Comparison of ENCODE assay signal across 15 mouse cellular contexts in the genomic region with DNA sequence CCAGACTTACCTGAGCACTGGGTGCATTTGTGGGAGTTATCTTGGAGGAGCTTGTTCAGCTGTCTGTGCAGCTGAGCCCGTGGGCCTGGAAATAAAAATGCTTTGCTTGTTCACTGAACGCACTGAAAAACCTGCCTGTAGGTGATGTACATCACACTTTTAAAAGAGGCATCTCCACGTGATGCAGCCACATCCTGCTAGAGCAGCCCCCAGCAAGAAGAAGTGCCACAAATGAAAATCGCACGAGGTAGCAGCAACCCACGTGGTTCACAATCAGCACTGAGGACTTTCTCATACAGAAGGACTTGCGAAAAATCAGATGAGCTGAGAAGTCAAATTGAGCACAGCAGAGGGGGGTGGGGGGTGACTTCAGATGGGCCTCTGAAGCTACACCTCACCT.
DNase-seq lines count a peak whose midpoint lies in the region.
"Had no signal": no experiment of that assay in that cellular context is flagged by ENCODE, and none has a peak within 500 bp of the region (broad histone marks: within the 10 kb centered on the region; RNA-seq: fewer than 3 reads in every experiment).

No protein-coding gene starts in this region.

- intact Hi-C loops in left cerebral cortex, postnatal 14 days (cut with DNase I) = no loop called here
- intact Hi-C loops in left cerebral cortex, postnatal 25 days (cut with DNase I) = no loop called here

- peak; percentile 32 to 38 for DNase-seq in frontal cortex, adult 2 months (ENCODE audit: extremely low spot score in 1 of 2, low spot score in 1 of 2)
- no peak for DNase-seq in frontal cortex, postnatal 10 days (ENCODE audit: low spot score in 2 of 2)
- peak; percentile 19 to 46 for DNase-seq in left cerebral cortex, postnatal 14 days (ENCODE audit: low spot score in 2 of 2)
- no peak for DNase-seq in left cerebral cortex, adult 11 months (ENCODE audit: low spot score)
- DNase-seq in left cerebral cortex, postnatal 25 days (ENCODE audit: low spot score in 2 of 2) = peak; percentile 19 to 68
- peak; percentile 32 to 54 for DNase-seq in right cerebral cortex, postnatal 36 days (ENCODE audit: low spot score in 2 of 2)
- DNase-seq in embryo, embryonic 9.5 days (ENCODE audit: extremely low spot score) = no peak
- DNase-seq: adrenal gland, adult 2 months; adrenal gland, postnatal 25 days; cerebellum, adult 8-10 months; cerebellum, postnatal 25 days; gastrocnemius, postnatal 10 days; heart, adult 18-20 months; heart, postnatal 10 days; heart, postnatal 4 days had no signal

Comparison
In these comparisons a context has a peak if more than half of its experiments do, and no peak if none do; other contexts are left out.
1. DNase-seq: peak in frontal cortex, adult 2 months (2 of 2), left cerebral cortex, postnatal 14 days (2 of 2), left cerebral cortex, postnatal 25 days (2 of 2) and right cerebral cortex, postnatal 36 days (2 of 2); none in frontal cortex, postnatal 10 days (0 of 2), left cerebral cortex, adult 11 months (single experiment) and embryo, embryonic 9.5 days (single experiment).